Mouse (Mus musculus): ENCODE data around the gene Chfr.
"Not testable (repeated sequence)": the region's sequence is repeated elsewhere in the genome, so short reads cannot be mapped to it uniquely, and the experiment has no call there.

Gene Chfr

DNA sequence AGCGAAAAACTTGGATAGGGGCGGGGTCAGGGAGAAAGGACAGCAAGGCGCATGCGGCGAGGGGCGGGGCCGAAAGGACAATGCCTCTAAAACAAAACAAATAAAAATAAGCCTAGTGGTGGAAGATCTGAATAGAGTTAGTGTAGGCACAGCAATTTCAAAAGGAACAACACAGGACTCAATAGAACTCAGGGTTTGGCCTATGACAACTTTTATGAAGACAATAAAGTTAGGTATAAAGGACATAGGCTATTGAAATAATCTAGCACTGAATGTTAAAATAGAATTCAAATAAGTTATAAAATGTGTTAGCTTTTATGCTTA, 27.4 kb upstream of the Chfr start:
- DNase-seq = peak; percentile 98

DNA sequence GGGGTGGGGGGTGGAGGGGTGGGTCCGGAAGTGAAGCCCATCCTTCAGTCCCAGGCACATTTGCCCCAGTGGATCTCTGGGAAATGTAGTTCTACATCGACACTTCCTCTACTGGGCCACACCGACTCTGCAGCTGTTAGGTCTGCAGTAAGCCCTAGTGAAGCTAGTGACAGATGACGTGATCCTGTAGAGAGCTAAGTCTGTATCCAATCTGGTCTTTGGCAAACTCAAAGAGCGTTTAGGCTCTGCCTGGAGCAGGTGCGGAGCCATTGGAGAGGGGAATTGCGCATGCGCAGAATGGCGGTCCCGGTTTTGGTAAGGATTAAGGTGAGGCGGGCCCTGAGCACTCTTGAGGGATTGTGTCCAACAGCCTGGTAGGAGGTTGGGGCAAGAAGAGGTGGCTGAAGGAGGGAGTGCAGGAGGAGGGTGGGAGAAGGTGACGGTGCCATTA, 25.6 kb upstream of the Chfr start, which contains the start of gene Zfp605:
Gene Zfp605, plus strand, starts transcription at position 102 of the 451 bp plus-strand sequence.
- peak; percentile 94 for DNase-seq

DNA sequence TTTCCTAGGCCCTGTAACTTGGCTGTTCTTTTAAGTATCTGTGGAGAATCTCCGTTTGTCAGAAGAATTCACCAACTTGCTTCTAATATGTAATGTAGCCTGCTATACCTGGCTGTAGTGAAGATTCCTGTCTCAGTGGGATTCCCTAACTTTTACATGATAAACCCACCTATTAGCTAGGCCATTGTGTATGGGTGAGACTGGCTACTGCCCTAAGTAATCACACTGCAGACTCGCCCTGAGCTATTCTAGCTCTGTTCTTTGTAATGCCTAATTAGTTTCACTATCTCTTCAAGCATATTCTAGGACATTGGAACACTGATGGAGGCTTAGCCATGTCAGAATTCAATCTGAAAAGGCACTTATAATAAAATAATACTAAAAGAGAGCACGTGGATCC, 13.3 kb upstream of the Chfr start:
- not testable (repeated sequence) for DNase-seq

DNA sequence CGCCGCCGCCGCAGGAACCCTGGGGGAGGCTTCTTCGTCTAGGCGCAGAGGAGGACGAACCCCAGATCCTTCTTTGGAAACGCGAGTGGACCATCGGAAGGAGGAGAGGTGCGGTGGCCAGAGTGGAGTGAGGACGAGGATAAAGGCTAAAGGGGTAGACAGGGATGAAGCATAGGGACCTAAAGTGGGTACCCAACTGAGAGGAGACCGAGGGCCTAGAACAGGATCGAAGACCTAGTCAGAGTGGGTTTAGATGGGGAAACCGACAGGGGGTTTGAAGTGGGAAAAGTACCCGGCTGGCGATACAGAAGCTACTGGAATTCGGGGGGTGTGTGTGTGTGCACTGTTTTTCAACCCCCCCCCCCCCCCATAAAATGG, 434 bp downstream of the Chfr start:
- DNase-seq = peak; percentile 2

DNA sequence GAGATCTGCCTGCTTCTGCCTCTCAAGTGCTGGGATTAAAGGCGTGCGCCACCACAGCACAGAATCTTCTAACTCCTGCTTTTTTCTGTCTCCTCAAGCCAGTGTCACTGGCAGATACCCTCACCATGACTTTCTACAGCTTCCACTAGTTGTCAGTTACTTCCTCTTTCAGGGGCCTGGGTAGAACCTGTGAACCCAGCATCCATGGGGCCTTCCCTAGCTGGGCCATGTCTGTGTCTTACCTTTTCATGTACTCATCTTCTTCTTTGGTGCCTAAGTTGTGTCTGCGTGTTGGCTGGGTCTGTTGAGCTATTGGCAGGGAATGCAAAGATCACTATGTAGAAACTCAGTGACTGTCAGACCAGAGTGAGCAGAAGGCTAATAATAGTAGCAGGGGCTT, 2.2 kb downstream of the Chfr start:
- DNase-seq = no peak

DNA sequence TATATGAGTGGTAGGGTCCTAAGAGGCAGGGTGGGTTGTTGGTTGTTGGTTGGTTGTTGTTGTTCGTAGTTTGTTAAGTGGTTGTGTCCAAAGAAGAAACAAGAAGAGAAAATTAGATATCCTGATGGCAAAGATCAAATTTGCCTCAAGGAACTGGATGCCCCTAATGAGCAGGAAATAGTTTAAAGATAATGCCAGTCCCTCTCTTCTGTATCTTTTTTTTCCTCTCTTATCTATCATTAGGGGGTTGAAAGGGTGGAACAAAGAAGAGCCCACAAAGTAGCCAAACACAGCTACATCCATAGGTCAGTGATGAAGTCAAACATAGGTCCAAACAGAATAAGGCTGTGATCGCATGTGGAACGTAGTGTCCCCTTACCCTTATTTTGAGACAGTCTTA, 3.7 kb downstream of the Chfr start:
- no peak for DNase-seq

DNA sequence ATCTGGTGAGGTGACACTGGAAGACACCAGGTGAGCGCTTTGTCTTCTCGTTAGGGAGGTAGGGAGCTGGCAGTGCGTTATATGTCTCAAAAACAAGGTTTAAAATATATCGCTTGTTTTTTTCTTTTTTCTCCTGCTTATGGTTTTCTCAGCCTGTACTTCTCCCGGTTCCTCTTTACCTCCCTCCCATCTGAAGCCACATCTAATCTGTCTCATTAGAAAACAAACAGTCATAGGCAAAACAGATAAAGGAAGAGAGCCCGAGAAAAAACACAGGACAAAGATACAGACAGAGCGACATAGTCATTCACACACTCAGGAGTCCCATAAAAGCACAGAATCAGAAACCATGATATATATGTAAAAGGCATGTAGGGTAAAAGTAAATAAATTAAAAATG, 4.8 kb downstream of the Chfr start:
- DNase-seq = no peak

DNA sequence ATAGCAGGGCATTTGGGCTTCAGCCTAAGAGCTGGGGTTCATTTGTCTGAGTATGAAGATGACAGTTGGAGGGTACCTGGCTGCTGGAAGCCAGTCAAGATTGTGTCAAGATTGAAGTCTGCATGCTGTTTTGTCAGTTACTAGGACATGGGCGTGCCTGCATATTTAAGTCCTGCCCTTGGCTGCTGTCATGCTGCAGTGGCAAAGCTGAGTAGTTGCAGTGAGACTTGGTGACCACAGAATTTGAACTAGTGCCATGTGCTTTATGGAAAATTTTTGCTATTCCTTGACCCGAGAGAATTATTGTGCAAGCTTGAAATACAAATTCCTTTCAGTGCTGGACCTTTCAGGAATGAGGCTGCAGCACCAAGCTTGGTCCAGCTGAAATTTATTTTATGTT, 6.7 kb downstream of the Chfr start:
- peak; percentile 52 for DNase-seq

DNA sequence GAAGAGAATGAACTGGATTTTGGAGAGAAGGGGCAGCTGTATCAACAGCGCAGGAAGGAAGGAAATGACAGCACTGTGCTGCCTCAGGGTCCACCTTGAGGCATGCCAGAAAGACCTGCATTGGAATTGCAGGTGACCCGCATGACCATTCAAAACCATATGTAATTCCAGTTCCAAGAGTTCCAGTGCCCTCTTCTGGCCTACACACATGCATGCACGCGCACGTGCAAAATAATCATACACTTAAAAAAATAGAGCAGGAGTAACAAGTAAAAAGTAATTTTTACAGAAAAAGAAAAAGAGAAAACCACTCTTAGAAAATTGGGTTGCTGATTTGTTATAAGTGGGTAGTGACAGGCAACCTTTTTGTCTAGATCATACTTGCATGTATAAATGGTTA, 7.4 kb downstream of the Chfr start:
- DNase-seq = peak; percentile 39

DNA sequence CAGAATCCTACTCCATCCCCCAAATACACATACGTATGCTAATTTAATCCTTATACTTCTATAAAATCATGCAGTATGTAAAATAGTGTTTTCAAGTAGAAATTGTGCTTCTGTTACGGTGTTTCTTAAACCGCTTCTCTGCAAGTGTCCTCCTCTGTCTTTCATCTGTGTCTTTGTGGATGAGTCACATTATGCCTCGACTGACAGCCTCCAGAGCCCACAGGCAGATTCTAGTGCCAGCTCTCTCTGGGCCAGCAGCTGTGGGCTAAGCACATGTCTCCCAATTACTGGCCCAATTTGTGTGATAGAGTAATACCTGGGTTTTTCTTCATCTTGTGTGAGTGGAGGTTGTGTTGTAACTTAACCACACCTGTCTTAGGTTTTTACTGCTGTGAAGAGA, 33.7 kb downstream of the Chfr start:
- DNase-seq = no peak

DNA sequence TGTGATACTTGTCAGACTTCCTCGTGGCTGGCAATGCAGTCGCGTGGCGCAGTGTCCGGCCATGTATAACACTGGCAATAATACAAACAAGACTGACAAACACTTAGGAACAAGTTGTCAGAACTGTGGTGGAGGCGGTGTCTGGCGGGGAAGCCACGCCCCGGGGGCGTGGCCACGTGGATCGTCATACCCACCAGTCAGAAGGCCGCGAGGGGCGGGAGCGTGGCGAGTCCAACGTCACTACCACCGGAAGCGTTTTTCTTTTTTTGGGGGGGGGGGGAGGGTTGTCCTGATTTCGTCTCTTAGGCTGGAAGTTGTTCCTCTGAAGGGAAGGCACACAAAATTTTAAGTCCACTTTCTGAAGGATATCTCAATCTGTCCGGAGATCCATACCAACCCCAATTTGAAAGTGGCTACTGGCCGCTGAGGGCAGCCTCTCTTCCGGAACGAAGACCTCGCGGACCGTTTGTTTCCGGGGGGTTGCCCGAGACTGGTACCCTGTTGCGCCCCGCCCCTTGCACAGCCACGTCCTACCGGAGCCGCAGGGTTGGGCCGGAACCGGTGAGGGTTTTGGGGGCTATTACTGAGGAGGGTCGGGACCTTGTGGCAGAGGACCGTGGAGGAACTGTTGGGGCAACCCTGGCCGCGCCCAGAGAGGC, 40.8 kb downstream of the Chfr start, which contains the start of gene Golga3:
Gene Golga3, plus strand, starts transcription at position 340 of the 659 bp plus-strand sequence.
- peak; percentile 98 for DNase-seq

DNA sequence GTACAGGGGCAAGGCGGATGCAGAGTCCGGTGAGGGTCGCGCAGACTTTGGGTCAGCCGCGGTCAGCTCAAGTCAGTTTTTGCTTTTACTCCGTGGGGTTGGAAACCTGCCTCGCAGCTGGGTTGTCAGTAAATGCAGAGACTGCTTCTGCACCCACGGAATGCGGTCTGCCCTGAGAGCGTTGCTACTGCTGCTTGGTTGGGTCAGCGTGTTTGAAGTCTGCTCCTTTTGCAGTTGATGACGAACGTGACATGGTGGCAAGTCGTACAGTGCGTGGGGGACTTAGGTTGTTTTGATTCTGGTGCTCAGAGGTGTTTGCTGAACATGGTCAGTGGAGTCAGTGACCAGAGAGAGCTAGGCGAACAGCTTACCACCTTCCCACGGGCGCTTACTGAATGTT, 41.4 kb downstream of the Chfr start:
- peak; percentile 10 for DNase-seq

DNA sequence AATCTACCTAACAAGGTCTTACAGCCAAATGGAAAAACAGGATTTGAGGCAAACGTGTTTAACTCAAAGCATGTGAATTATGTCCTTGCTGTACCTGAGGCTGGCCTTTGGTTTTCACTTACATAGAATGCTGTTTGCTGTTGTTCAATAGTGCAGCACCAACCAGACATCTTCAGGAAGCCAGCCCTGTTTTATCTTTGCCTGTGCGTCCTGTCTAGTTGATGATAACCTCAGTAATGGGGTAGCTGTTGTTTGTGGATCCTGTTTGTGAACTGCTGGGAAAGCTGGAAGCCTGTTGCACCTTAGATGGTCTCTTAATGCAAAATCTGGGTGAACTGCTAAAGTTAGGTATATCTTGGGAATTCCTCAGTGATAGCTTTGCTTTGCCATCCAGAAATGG, 43.0 kb downstream of the Chfr start:
- DNase-seq = no peak

DNA sequence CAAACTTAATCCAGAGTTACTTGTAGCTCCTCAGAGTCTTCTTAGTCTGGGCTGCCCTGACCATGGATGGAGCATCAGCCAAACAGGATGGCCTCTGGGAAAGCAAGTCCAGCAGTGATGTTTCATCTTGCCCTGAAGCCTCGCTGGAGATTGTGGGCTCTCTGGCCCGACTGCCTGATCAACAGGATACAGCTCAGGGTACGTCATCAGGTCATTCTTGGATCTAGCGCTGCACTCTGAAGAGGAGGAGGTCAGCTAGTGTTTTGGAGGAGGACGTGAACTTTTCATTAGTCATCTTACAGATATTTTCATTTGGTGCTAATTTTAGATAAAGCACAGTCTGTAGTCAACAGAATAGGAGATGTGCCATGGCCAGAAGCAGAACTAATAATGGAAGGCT, 46.1 kb downstream of the Chfr start:
- no peak for DNase-seq

DNA sequence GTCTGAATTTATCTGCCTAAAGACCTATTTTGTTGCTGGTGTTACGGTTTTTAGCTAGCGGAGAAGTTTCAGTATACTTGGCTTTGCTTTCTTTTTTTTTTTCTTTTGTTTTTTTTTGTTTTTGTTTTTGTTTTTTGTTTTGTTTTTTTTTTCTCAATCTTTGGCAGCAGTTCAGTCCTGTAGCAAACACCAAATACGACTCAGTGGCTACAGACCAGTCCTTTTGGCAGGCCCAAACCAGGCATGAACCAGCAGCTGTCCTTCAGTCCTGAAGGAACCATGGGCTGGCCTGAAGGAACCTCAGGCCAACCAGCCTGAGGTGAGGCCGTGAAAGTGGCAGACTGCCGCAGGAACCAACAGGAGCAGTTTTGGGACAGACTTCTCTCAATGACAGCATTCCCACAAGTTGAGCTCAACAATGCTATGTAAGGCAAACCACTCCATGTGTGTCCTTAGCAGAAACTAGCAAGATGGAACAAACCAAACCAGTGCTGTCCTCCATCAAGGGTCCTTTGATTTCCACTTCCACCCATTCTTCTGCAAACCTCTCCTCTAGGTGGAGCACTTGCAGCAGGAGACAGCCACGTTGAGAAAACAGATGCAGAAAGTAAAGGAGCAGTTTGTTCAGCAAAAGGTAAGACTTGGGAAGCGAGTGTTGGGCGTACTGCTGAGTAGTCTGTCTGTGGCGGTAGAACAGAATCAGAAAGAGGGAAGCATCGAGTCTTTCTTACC, 67.7 kb downstream of the Chfr start:
- DNase-seq = peak; percentile 9

DNA sequence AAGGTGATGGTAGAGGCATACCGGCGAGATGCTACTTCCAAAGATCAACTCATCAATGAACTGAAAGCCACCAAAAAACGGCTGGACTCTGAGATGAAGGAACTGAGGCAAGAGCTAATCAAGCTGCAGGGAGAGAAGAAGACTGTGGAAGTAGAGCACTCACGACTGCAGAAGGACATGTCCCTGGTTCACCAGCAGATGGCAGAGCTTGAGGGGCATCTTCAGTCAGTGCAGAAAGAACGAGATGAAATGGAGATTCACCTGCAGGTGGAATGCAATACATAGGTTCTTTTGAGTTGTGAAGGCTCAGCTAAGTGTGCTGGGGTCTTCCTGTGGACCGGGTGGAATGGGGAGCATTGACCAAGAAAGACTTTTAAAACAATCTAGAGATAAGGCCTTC, 69.1 kb downstream of the Chfr start:
- no peak for DNase-seq

DNA sequence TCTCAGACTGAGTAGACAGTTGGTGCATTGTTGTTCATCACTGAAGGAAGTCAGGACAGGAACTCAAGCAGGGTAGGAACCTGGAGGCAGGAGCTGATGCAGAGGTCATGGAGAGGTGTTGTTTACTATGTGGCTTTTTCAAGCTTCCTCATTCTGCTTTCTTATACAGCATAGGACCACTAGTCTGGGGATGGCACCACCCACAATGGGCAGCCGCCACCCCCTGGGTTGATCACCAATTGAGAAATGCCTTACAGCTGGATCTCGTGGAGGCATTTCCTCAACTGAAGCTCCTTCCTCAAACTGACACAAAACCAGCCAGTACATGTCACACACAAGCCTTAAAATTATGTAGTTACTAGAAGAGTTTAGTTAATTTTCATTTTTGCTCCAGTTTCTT, 75.7 kb downstream of the Chfr start:
- DNase-seq = peak; percentile 15

DNA sequence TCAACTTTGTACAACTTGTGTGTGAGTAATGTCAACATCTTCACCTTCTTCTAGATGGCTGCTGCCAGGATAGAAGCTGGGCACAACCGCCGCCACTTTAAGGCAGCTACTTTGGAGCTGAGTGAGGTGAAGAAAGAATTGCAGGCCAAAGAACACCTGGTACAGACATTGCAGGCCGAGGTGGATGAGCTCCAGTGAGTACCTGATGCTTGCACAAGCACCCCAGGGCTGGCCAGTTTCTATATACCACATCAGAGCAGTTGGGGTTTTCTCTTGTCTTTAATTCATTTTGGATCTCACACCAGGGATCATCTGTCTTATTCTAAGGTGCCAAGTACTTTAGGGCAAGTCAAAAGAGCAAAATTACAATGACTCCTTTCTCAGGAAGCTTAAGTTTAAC, 81.1 kb downstream of the Chfr start:
- DNase-seq = no peak

DNA sequence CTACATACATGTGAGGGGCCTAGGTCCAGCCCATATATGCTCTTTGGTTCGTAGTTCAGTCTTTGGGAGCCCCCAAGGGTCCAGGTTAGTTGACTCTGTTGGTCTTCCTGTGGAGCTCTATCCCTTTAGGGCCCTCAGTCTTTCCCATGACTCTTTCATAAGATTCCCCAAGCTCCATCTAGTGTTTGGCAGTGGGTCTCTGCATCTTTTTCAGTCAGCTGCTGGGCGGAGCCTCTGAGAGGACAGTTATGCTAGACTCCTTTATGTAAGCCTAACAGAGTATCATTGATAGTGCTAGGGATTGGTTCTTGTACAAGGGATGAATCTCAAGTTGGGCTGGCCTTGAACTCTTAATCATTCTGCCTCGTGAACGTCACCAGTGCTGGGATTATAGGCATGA, 84.7 kb downstream of the Chfr start:
- no peak for DNase-seq

All from lung, postnatal 36 days (tissue).